Mouse (Mus musculus) erythroblast, adult 5-6 weeks (primary cell): ENCODE data around the gene Nptx1. TPM values are rescaled to one million over a fixed set of nuclear protein-coding genes. Genes with fewer than 3 reads are reported as not detected.

Experiments
- ATAC-seq: replicated peaks from 2 replicates; pipeline ENCODE4 v1.8.0; 2016; ENCODE audit warnings: moderate number of reproducible peaks, mild to moderate bottlenecking, moderate TSS enrichment, inconsistent platforms; ENCODE audit not compliant: poor library complexity, low FRiP score, severe bottlenecking
- total RNA-seq, 2 experiments: library from RNA; stranded (forward) in 1 of 2; stranded (reverse) in 1 of 2; fragments of 150-400 nt in 1 of 2; fragments of 200-764, 138-1000 nt in 1 of 2; gene quantifications; 2 replicates each; pipeline versions ENCODE4 v1.2.3 to v1.2.4; 2015 to 2017; ENCODE audit warnings: low replicate concordance in 2 of 2

The Nptx1 gene
- total RNA-seq, 2 experiments from 2014 or later, result not detected

GRCm38 (mm10) chr11:119528930-119529329 lies 18.6 kb downstream of the Nptx1 start:
- no peak for ATAC-seq

- ATAC-seq, result no peak
Measured at GRCm38 (mm10) chr11:119526068-119526966, 21.2 kb downstream of the Nptx1 start.

GRCm38 (mm10) chr11:119524545-119524949 lies 23.0 kb downstream of the Nptx1 start:
- peak; percentile 36; the same call in 1 of the 2 replicates for ATAC-seq

- ATAC-seq, result no peak
Measured at GRCm38 (mm10) chr11:119523392-119523791, 24.2 kb downstream of the Nptx1 start.

GRCm38 (mm10) chr11:119522779-119523178 lies 24.8 kb downstream of the Nptx1 start:
- ATAC-seq, result no peak

- ATAC-seq, result no peak
Measured at GRCm38 (mm10) chr11:119521920-119522710, 25.4 kb downstream of the Nptx1 start.

GRCm38 (mm10) chr11:119520713-119521063 lies 26.9 kb downstream of the Nptx1 start:
- no peak for ATAC-seq

- no peak for ATAC-seq
Measured at GRCm38 (mm10) chr11:119520005-119520712, 27.4 kb downstream of the Nptx1 start.

GRCm38 (mm10) chr11:119519387-119519786 lies 28.2 kb downstream of the Nptx1 start:
- ATAC-seq, result no peak

- ATAC-seq, result no peak
Measured at GRCm38 (mm10) chr11:119516677-119517361, 30.7 kb downstream of the Nptx1 start.

- no peak for ATAC-seq
Measured at GRCm38 (mm10) chr11:119515823-119516676, 31.5 kb downstream of the Nptx1 start.

- ATAC-seq, result no peak
Measured at GRCm38 (mm10) chr11:119514967-119515636, 32.5 kb downstream of the Nptx1 start.

GRCm38 (mm10) chr11:119514108-119514860 lies 33.3 kb downstream of the Nptx1 start:
- ATAC-seq, result no peak

- ATAC-seq, result no peak
Measured at GRCm38 (mm10) chr11:119513038-119513659, 34.4 kb downstream of the Nptx1 start.

GRCm38 (mm10) chr11:119509165-119509776 lies 38.3 kb downstream of the Nptx1 start:
- no peak for ATAC-seq

- no peak for ATAC-seq
Measured at GRCm38 (mm10) chr11:119507772-119508171, 39.8 kb downstream of the Nptx1 start.

- no peak for ATAC-seq
Measured at GRCm38 (mm10) chr11:119506386-119506785, 41.2 kb downstream of the Nptx1 start.
